ENCODE assay signal across 28 mouse cellular contexts in the genomic region with DNA sequence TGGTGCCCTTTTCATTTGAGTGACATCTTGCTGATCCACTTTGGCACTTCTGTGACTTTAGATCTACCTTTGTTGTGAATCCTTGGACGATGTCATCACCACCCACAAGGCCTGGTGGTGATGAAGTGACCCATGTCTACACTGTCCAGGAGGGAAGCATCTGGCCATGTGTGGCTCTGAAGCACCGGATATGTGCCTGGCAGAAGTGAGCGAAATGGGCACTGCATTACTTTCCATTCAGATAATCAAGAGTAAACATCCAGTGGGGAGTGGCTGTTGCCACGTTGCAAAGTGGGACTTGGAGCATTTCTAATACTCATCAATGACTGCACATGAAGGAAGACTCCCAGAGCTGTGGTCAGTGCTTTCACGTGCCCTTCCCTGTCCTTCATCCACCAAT.
"Had no signal": no experiment of that assay in that cellular context is flagged by ENCODE, and none has a peak within 500 bp of the region (broad histone marks: within the 10 kb centered on the region; RNA-seq: fewer than 3 reads in every experiment).

No protein-coding gene starts in this region.

- H3K4me1 ChIP-seq: embryonic facial prominence, embryonic 13.5 days; embryonic facial prominence, embryonic 15.5 days; forebrain, embryonic 15.5 days had no signal

- H3K4me3 ChIP-seq: embryonic facial prominence, embryonic 10.5 days; embryonic facial prominence, embryonic 12.5 days; embryonic facial prominence, embryonic 13.5 days; embryonic facial prominence, embryonic 15.5 days; erythroblast, embryonic 14.5 days; forebrain, embryonic 10.5 days; forebrain, embryonic 12.5 days; forebrain, embryonic 13.5 days; forebrain, embryonic 15.5 days; gastrocnemius, adult 2 months; heart, adult 2 months had no signal

- H3K27me3 ChIP-seq: embryonic facial prominence, embryonic 12.5 days; embryonic facial prominence, embryonic 13.5 days; embryonic facial prominence, embryonic 15.5 days; forebrain, embryonic 13.5 days; forebrain, embryonic 15.5 days had no signal

- H3K9me3 ChIP-seq: embryonic facial prominence, embryonic 10.5 days; embryonic facial prominence, embryonic 12.5 days; embryonic facial prominence, embryonic 13.5 days; embryonic facial prominence, embryonic 15.5 days; forebrain, embryonic 10.5 days; forebrain, embryonic 12.5 days; forebrain, embryonic 13.5 days; forebrain, embryonic 15.5 days had no signal

- H3K9ac ChIP-seq: embryonic facial prominence, embryonic 12.5 days; embryonic facial prominence, embryonic 13.5 days; embryonic facial prominence, embryonic 15.5 days; forebrain, embryonic 12.5 days; forebrain, embryonic 13.5 days; forebrain, embryonic 15.5 days; forebrain, postnatal 0 days had no signal

- H3K36me3 ChIP-seq: embryonic facial prominence, embryonic 10.5 days; embryonic facial prominence, embryonic 12.5 days; embryonic facial prominence, embryonic 13.5 days; embryonic facial prominence, embryonic 15.5 days; forebrain, embryonic 10.5 days; forebrain, embryonic 12.5 days; forebrain, embryonic 15.5 days had no signal

- H3K27ac ChIP-seq: embryonic facial prominence, embryonic 10.5 days; embryonic facial prominence, embryonic 12.5 days; embryonic facial prominence, embryonic 13.5 days; embryonic facial prominence, embryonic 15.5 days; forebrain, embryonic 10.5 days; forebrain, embryonic 12.5 days; forebrain, embryonic 13.5 days; forebrain, embryonic 15.5 days; gastrocnemius, adult 2 months; heart, adult 2 months had no signal

- H3K4me2 ChIP-seq: embryonic facial prominence, embryonic 12.5 days; embryonic facial prominence, embryonic 13.5 days; embryonic facial prominence, embryonic 15.5 days; forebrain, embryonic 12.5 days; forebrain, embryonic 13.5 days; forebrain, embryonic 15.5 days had no signal

- DNase-seq: cerebellum, adult 2 months; cerebellum, adult 8-10 months; cerebellum, adult 9-10 months; cerebellum, adult 9-11 months; cerebellum, postnatal 10 days; cerebellum, postnatal 14 days; cerebellum, postnatal 25 days; cerebellum, postnatal 36 days; embryo, embryonic 11 days; forebrain, postnatal 0 days; gastrocnemius, adult 2 months; gastrocnemius, postnatal 10 days; gastrocnemius, postnatal 14 days; gastrocnemius, postnatal 25 days; gastrocnemius, postnatal 36 days; heart, adult 18-20 months; heart, adult 2 months had no signal

- ATAC-seq: forebrain, embryonic 13.5 days; forebrain, embryonic 14.5 days; forebrain, embryonic 15.5 days; forebrain, embryonic 16.5 days; forebrain, postnatal 0 days had no signal
